Mouse (Mus musculus) left cerebral cortex, postnatal 14 days (tissue): ENCODE measurements at regions not wholly inside any gene's neighbourhood (a gene's known extent, or its start where the extent isn't known, plus 50 kb on each side); places are given as distances from the start of the nearest gene placed in this dataset.

Experiments used
- DNase-seq, 2 experiments: peaks; one replicate each; pipeline ENCODE4 v3.0.0; 2021 to 2022; ENCODE audit warnings: low spot score in 2 of 2, mixed read lengths in 1 of 2
- intact Hi-C: fragments of 180-260 bp; cut with DNase I; formaldehyde crosslinking; loops from one replicate; pipeline ENCODE4 v1.15.1; 2025

- DNase-seq = peak; percentile 15 to 24
- intact Hi-C loops = no loop called here
Measured at GRCm38 (mm10) chr13:26714056-26714455, 55.9 kb downstream of the Hdgfl1 start.

DNA sequence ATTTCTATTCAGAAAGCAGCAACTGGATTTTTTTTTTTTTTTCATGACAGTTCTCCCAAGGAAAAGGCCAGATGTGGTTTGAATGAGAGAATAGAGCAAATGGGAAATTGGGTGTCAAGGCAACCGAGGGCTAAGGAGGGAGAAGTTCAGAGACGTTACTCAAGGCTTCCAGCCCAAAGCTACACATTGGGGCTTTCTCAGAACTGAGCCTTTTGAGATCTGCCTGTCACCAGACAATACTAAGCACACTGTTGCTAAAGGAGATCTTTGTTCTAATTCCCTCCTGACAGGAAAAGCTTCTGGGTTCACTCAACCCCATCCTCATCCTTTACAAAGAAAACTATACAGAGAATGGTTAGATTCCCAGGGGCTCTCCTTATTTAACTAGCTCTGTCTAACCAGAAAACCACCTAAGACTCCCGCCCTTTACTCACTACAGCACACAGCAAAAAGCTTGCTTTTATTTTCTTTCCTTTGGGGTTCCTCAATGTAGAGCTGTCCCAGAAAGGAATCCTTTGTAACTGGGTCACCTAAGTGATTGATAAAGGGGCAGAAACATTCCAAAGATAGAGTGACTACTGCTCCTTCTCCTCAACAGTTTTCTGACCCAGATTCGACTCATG is 70.8 kb downstream of the Hdgfl1 start:
- no peak for DNase-seq
- intact Hi-C loops = no loop called here

- intact Hi-C loops = no loop called here
- DNase-seq = no peak
Measured at GRCm38 (mm10) chr13:26659471-26659870, 110.5 kb downstream of the Hdgfl1 start.

GRCm38 (mm10) chr13:26657010-26657611 is 112.9 kb downstream of the Hdgfl1 start:
- peak; percentile 4 to 25 for DNase-seq
- intact Hi-C loops = no loop called here
